Mouse (Mus musculus) testis, postnatal 14 days (tissue): Measurements from ENCODE around the gene Erf.
A peak's percentile ranks its signal among the peaks of the same experiment; 100 is the strongest.

Experiments used
- DNase-seq: peaks from one replicate; pipeline ENCODE4 v3.0.0; 2021; ENCODE audit warnings: low spot score

The Erf gene

DNA sequence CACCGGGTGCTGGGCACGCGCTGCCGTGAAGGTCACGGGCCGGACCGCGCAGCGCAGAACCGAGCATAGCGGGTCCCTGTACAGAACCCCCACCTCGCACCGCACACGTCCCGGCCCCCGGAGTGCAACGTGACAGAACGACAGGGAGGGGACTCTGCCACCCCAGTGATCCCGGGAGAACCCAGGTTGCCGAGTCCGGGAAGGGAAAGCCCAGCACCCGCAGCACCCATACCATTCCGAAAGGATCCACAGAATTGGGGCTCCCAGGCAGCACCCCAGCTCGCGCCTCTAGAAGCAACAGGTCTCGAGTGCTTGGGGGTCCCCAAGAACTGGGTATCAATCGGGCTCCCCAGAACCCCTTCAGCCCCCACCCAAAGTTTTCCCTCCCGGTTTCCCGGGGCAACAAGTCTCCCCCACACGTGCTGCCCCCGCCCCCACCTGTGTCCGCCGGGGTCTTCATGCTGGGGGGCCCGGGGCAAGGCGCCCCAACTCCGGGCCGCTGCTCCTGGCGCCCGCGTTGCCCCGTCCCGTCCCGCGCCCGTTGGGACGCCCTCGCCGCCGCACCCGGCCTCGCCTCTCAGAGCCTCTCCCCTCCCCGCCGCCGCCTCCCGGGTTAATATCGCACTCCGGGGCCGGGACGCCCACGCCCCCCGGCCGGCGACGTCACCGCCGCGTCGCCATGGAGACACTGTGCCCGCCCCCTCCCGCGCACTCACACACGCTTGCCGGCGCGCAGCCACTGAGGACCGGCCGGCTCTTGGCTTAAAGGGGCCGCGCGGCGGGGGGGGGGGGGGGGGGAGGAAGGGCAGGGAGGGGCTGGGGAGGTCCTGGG, at the start of gene Erf:
Gene Erf (minus strand): TSS at position 621 of the 832 bp plus-strand sequence.
- DNase-seq: peak; percentile 90

DNA sequence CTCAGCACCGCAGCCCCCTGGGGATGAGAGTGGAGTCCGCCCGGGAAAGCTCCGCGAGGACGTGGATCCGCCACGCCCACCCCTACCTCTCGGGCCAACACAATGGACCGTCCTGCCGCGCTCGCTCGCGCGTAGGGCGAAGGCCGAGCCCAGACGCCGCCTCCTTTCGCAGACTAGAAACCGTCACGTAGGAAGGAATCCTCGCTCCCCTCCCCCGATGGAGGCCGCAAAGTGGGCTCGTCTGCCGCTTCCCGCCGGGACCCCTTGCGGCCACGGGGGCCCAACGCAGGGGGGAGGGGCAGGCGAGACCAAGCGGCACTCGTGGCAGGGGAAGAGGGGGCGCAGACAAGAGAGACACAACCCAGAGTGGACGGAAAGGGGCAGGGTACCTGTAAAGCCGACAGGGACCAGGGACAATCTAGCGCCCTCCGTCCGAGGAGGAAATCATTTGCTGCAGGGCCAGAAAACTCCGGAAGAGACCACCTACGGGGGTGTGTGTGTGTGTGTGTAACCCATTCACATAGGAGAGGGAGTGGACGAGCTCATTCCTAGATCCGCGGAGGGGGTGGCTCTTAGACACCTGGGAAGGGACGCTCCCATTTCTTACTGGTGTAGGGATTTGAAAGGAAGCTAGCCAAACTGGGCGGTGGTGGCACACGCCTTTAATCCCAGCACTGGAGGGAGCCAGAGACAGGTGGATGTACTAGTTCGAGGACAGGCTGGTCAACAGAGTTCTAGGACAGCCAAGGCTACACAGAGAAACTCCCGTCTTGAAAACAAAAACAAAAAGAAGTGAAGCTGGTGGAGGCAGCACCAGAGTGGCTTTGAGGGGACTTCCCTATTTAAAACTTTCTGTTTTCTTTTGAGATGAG, 47.1 kb upstream of the Erf start, which contains the start of gene Pafah1b3:
Gene Pafah1b3 (minus strand): TSS at position 533 of the 872 bp plus-strand sequence.
- DNase-seq: peak; percentile 90

DNA sequence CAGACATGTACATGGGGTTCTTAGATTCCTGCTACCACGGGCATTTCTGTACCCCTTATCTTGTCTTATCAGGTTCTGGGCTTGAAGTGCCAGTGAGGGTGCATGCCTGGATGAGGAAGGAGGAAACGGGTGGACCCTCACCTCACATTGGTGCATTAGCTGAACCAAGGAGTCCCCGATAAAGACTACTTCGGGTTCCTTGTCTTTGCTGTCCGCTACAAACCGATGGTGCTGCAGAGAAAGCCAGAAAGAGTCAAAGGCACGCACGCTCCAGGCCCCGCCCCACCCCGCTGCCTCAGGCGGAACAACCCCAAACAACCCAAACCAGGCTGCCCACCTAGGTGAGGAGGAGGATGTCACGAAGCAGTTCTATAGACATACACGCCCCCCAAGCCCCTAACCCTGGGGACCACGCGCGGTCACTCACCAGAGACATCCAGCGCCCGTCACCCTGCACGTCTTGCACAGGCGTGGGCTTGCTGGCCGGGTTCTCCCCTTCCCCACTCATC, 46.4 kb upstream of the Erf start:
- peak; percentile 66 for DNase-seq

DNA sequence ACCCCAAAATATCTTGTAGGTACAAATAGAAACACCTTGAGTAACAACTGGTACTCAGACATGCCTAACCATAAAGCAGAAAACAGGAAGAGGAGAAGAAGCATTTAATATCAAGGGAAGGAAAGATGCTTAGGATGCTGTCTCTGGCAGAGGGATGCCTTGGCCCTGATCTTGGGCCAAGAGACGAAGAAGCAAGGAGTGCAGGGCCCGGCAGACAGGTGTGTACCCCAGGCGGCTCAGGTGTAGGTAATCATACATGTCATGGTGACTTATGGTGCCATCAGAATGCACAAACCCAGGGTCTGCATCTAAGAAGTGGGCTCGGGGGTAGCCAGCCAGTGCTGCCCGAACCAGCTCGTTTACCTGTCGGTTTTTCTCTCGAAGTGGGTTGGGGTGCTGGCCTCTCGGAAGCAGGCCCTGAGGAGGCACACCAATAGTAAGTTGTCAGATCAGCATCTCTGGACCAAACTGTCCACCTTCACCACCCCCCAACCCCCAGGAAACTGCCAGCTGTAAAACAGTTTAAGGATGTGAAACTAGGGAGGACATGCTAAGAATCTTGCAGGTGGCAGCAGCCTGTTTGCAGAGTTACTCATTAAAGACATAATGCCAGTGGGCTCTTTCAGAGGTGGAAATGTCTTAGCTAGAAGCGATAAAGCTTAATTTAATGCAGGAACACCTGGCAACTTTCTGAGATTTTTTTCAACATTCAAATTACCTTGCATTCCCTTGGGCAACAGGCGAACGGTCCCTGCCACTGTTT, 44.6 kb upstream of the Erf start:
- no peak for DNase-seq

DNA sequence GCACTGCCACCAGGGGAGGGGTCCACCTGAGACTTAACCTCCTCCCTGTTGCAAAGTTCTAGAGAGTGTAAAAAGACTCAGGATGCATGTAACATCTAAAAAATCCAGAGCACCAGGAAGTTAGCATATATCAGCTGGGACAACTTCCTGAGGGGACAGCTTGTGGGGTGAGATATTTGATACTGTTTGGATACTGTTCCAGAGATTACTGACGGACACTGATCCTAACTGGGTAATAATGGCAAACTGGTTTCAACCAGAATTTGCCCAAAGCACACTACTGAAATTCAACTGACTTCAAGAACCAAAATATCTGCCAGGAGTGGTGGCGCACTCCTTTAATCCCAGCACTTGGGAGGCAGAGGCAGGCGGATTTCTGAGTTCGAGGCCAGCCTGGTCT, 43.9 kb upstream of the Erf start:
- no peak for DNase-seq

DNA sequence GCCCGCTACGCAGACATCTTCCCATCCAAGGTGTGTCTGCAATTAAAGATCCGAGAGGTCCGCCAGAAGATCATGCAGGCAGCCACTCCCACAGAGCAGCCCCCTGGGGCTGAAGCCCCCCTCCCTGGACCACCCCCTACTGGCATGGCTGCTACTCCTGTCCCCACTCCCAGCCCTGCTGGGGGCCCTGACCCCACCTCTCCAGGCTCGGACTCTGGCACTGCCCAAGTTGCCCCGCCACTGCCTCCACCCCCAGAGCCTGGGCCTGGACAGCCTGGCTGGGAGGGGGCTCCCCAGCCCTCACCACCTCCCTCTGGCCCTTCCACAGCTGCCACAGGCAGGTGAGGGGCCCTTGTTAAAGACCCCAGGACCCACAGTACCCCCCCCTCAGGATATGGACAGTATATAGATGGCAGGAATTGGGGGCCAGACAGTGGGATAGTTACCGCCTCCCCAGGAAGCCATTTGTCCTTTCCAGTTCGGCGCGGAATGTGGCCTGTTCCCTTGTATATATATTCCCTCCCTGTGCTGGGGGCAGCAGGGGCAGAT, 42.7 kb upstream of the Erf start:
- no peak for DNase-seq

DNA sequence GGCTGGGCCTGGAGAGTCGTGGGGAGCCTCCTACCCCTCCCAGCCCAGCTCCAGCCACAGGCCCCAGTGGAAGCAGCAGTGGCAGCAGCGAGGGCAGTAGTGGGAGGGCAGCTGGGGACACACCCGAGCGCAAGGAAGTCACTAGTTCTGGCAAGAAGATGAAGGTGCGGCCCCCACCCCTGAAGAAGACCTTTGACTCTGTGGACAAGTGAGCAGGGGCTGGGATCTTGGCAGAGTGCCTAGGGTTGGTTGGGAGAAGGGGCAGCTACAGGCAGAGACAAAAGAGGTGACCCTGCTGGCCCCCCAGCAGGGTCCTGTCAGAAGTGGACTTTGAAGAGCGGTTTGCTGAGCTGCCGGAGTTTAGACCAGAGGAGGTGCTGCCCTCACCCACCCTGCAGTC, 41.5 kb upstream of the Erf start:
- DNase-seq: no peak

DNA sequence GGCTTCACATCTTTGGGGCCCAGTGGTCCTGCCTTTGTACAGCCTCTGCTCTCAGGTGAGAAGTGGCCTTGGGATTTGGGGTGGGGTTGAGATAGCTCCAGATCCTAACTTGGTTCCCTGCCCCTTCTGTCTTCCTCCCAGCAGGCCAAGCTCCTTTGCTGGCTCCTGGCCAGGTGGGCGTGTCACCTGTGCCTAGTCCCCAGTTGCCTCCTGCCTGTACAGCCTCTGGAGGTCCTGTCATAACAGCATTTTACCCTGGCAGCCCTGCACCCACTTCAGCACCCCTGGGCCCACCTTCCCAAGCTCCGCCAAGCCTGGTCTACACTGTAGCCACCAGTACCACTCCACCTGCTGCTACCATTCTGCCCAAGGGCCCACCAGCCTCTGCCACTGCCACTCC, 40.4 kb upstream of the Erf start:
- DNase-seq: no peak

DNA sequence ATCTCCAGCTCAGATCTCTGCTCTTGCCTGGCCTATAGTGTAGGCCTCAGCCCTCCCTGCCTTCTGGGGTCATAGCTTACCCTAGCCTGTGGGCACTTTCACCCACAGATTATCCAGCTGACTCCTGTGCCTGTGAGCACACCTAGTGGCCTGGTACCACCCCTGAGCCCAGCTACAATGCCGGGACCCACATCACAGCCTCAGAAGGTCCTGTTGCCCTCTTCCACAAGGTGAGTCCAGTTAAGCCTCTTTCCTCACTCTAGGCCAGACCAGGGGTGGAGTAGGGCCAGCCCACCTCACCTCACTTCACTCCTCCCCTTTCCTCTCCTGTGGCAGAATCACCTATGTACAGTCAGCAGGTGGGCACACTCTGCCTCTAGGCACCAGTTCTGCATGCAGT, 39.9 kb upstream of the Erf start:
- DNase-seq: no peak

DNA sequence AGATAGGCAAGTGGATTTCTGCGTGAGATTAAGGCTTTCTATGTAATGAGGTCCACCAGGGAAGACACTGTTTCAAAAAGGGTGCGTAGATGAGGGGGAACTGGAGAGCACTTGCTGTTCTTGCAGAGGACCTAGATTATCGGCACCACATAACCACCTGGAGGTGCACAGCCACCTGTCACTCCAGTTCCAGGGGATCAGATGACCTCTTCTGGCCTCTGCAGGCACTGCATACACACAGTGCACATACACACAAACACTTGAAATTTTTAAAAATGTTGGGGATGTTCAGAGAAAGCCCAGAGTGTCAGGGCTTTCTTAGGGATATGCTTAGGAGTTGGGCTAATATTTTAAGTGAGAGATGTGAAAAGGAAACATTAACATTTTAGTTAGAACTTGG, 39.4 kb upstream of the Erf start:
- DNase-seq: no peak

DNA sequence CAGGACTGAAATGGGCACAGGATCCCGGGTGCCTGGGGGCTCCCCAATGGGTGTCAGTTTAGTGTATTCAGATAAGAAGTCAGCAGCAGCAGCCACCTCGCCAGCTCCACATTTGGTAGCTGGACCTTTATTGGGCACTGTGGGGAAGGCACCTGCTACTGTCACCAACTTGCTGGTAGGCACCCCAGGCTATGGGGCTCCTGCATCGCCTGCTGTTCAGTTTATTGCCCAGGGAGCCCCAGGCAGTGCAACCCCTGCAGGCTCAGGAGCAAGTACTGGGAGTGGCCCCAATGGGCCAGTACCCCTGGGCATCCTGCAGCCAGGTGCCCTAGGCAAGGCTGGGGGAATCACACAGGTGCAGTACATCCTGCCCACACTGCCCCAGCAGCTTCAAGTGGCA, 38.2 kb upstream of the Erf start:
- no peak for DNase-seq

DNA sequence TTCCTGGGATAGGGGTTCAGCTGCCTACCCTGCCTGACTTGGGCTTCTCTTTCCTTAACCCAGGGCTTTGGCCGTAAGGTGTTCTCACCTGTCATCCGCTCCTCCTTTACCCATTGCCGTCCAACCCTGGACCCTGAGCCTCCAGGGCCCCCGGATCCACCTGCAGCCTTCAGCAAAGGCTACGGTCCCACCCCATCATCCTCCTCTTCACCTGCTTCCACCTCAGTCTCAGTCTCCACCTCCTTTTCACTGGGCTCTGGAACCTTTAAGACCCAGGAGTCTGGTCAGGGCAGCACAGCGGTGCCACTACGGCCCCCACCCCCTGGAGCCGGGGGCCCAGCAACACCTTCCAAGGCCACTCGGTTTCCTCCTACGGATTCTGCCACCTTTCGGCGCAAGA, 37.5 kb upstream of the Erf start:
- DNase-seq: no peak

DNA sequence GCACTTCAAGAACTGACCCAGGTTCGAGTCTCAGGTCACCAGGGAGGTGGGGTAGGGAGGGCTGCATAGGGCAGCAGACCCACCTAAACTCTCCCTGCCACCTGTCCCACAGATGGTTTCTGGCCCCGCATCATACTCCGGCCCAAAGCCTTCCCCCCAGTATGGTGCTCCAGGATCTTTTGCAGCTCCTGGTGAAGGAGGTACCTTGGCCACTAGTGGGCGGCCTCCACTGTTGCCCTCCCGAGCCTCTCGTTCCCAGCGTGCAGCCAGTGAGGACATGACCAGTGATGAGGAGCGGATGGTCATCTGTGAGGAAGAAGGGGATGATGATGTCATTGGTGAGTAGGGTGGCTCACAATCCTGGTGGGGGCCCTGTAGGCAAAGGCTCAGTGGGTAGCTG, 36.4 kb upstream of the Erf start:
- no peak for DNase-seq

DNA sequence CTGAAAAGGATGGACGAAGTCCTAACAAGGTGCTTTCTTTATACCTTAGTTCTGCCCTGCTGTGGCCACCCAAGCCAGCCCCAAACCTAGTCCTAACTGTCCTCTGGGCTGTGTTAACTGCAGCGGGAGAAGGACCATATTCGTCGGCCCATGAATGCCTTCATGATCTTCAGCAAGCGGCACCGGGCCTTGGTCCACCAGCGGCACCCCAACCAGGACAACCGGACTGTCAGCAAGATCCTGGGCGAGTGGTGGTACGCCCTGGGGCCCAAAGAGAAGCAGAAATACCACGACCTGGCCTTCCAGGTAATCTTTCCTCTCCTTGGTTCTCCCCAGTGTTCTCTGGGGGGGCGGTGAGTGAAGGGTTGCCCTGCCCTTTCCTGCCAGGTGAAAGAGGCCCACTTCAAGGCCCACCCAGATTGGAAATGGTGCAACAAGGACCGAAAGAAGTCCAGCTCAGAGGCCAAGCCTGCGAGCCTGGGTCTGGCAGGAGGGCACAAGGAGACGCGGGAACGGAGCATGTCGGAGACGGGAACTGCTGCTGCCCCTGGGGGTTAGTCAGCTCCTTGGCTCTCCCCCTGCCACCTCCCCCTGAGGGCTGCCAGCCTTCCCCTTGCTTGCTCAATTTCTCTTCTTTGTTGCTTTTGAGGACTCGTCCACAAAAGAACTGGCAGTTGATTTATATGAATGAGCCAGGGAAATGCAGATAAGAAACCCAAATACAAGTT, 35.1 kb upstream of the Erf start:
- DNase-seq: no peak

DNA sequence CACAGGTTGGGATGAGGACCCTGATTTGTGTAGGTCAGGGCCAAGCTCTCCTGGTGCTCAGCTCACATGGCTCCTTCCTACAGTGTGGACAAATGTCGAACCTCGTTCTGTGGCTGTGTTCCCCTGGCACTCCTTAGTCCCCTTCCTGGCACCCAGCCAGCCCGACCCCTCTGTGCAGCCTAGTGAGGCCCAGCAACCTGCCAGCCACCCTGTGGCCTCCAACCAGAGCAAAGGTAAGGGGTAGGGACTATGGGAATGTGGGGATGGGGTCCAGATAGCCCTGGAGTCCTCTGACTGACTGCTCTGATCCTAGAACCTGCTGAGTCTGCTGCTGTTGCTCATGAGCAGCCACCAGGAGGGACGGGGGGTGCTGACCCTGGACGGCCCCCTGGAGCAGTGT, 34.2 kb upstream of the Erf start:
- DNase-seq: no peak

DNA sequence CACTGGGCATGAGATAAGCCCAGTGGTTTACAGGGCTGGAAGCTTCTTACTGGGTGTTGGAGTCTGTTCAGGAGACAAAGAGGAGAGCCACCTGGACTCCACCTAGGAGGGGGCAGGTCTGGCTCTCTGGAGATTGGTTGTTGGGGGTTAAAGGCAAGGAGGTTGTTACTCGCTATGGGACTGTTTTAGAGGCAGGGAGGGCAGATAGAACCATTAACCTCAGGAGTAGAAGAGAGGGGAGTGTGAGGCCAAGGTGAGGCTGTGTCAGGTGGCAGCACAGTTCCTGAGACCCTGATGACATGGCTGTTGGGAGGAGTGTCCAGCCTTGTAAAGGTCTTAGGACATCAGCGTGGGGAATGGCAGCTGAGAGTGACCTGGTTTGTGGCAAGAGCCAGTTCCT, 33.6 kb upstream of the Erf start:
- DNase-seq: no peak

DNA sequence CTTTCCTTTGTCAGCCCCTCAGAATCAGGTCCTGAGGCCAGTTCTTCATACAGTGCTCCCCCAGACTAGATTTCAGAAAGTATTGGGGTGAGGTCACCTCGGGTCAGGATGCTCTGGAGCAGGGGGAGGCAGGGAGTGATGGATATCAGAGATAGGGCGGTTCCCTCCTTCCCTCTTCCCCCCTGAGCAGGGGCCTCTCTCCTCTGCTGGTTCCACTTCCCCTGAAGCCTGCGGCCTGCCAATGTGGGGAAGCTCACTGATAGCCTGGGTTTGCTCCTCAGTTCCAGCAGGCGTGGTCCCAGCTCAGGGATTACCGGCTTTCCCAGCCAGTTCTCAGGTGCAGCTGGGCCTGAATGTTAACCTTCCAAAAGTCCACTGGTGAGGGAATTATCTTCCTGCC, 33.1 kb upstream of the Erf start:
- no peak for DNase-seq

DNA sequence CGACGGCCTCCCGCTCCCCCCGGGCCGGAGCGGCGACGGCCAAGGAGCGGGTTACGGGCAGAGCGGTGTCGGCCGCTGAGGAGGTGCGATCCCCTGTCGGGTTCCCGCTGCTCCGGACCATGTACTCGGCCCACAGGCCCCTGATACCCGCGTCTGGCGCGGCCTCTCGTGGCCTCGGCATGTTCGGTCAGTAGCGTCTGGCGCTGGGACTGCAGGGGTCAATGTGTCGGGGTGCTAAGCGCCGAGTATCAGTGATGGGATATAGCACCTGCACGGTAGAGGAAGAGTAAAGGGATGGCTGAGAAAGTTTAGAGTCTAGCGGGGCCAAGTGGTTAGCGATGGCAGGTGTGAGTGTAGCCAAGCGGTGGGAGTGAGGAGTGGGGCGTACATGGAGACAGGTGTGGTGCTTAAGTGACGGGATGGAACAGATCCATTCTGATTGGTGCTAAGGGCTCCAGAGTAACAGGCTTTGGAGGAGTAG, 32.2 kb upstream of the Erf start:
- peak; percentile 77 for DNase-seq

DNA sequence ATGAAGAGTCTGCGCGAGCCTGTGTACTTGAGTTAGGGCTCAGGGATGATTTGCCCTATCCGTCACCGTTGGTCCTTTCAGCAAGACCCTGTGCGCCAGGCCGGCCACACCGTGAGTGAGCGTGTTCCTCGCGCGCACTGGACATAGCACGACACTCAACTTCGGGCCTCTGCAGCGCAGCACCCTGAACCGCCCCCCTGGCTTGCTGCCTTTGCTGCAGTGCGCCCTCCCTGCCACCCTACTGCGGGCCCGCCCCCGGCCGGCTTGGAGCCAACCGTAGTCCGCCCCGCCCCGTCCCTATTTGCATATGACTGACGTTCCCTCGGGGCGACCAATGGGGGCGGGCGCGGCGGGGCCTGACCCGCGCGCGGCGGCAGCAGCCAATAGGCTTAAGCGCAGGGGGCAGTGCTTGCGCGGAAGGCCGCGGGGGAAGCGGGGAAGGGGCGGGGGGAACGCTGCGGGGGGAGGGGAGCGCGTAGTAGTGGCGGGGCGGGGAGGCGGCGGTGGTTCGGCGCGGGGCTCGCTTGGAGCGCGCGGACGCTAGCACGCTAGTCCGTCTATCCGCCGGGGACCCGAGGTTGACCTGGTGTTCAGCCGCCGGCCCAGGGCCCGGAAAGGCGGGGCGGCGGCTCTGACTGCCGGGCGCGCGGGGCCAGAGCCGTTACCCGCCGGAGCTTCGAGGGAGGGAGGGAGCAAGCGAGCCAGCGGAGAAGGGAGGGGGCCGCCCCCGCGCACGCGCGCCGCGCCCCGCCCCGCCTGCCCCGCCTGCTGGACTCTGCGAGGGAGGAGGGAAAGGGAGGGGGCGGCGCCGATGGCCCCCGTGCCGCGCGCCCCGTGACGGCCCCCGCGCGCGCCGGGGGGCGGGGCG, 31.4 kb upstream of the Erf start:
- peak; percentile 98 for DNase-seq

DNA sequence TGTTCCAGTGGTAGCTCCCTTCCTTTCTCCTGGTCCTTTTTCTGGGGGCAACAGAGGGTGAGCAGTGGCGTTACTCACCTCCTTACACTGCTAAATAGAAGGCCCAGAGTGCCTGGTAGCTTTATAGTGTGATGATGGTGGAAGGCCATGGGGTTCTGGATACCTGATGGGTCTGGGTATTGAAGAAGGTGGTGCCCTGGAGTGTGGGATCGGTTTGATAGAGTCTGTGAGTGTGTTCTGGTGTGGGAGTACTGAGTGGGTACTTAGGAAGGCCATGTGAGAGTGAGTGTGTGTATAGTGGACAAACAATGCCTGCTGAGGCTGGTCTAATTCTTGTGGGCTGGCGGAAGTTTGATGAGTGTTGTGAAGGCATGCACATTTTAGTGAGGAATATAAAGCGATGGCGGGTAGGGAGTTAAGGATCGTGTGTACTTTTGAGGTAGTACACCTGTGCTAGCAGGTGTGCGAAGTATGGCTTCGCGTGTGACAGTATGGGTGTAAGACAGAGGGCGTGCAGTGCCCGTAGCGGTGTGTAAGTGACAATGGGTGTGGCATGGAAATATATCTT, 30.7 kb upstream of the Erf start:
- no peak for DNase-seq
